Comparison of ENCODE assay signal across 15 mouse cellular contexts in genomic region chr2:115875802-115876531, GRCm38 (mm10).
DNase-seq lines count a peak whose midpoint lies in the region; ATAC-seq lines count a peak whose summit lies in the region.
"Had no signal": no experiment of that assay in that cellular context is flagged by ENCODE, and none has a peak within 500 bp of the region (broad histone marks: within the 10 kb centered on the region; RNA-seq: fewer than 3 reads in every experiment).

No protein-coding gene starts in this region.

- no peak overlapping the region for H3K4me3 ChIP-seq in heart, embryonic 13.5 days
- no peak overlapping the region for H3K4me3 ChIP-seq in midbrain, embryonic 16.5 days (ENCODE audit: low read depth, low read length)
- no peak overlapping the region for H3K4me3 ChIP-seq in midbrain, embryonic 14.5 days (replicated peaks; ENCODE audit: low read depth, low read length)
- H3K4me3 ChIP-seq: embryonic facial prominence, embryonic 12.5 days; neural tube, embryonic 15.5 days had no signal

- H3K4me1 ChIP-seq in heart, embryonic 13.5 days, result peaks cover 69% of the 10 kb centered on the region
- no peaks in the 10 kb centered on the region for H3K4me1 ChIP-seq in midbrain, embryonic 16.5 days (ENCODE audit: control insufficient read depth, insufficient read depth, low read length)
- H3K4me1 ChIP-seq in midbrain, embryonic 14.5 days (ENCODE audit: control insufficient read depth, insufficient read depth, low read length), result no peaks in the 10 kb centered on the region

- no peak for ATAC-seq in heart, embryonic 13.5 days (ENCODE audit: extremely low read depth, insufficient number of reproducible peaks, low FRiP score, low TSS enrichment)
- 0 out of 2 replicates have a peak, but pooled peaks have one; percentile 32 for ATAC-seq in midbrain, embryonic 16.5 days
- no peak for ATAC-seq in midbrain, embryonic 14.5 days (ENCODE audit: low FRiP score, low TSS enrichment)

- H3K9me3 ChIP-seq in heart, embryonic 13.5 days, result no peaks in the 10 kb centered on the region
- H3K9me3 ChIP-seq in midbrain, embryonic 16.5 days (replicated peaks; ENCODE audit: control insufficient read depth, low read length, poor library complexity, severe bottlenecking), result no peaks in the 10 kb centered on the region
- no peaks in the 10 kb centered on the region for H3K9me3 ChIP-seq in midbrain, embryonic 14.5 days (ENCODE audit: control insufficient read depth, low read length)
- H3K9me3 ChIP-seq: embryonic facial prominence, embryonic 12.5 days; neural tube, embryonic 15.5 days had no signal

- DNase-seq in heart, postnatal 25 days (ENCODE audit: low spot score), result no peak
- peak; percentile 33 for DNase-seq in kidney, postnatal 14 days
- DNase-seq in kidney, postnatal 25 days, result no peak
- DNase-seq in midbrain, embryonic 14.5 days, result no peak
- no peak for DNase-seq in cerebellum, postnatal 36 days
- DNase-seq: adrenal gland, postnatal 25 days; cerebellum, adult 18-20 months; gastrocnemius, postnatal 14 days; retina, postnatal 1 day; thymus, postnatal 36 days had no signal

- 31% methylated on average over 8 of the region's 8 CpGs for WGBS in heart, embryonic 13.5 days
- WGBS in midbrain, embryonic 16.5 days, result 62% methylated on average over 8 of the region's 8 CpGs
- WGBS in midbrain, embryonic 14.5 days, result 63% methylated on average over 8 of the region's 8 CpGs

- peak overlapping the region; percentile 33; the same call in 1 of the 2 replicates for H3K27ac ChIP-seq in heart, embryonic 13.5 days (replicated peaks)
- no peak overlapping the region for H3K27ac ChIP-seq in midbrain, embryonic 16.5 days (ENCODE audit: low read length)
- H3K27ac ChIP-seq in midbrain, embryonic 14.5 days (replicated peaks; ENCODE audit: low read depth, low read length), result no peak overlapping the region
- H3K27ac ChIP-seq: embryonic facial prominence, embryonic 12.5 days; neural tube, embryonic 15.5 days had no signal

- H3K27me3 ChIP-seq in heart, embryonic 13.5 days (replicated peaks), result no peaks in the 10 kb centered on the region
- H3K27me3 ChIP-seq in midbrain, embryonic 16.5 days (ENCODE audit: control insufficient read depth, insufficient read depth, low read depth, low read length), result no peaks in the 10 kb centered on the region
- no peaks in the 10 kb centered on the region for H3K27me3 ChIP-seq in midbrain, embryonic 14.5 days (ENCODE audit: control insufficient read depth, insufficient read depth, low read length)
- H3K27me3 ChIP-seq: embryonic facial prominence, embryonic 12.5 days; neural tube, embryonic 15.5 days had no signal

- H3K4me2 ChIP-seq in heart, embryonic 13.5 days, result no peak overlapping the region
- H3K4me2 ChIP-seq in midbrain, embryonic 16.5 days (ENCODE audit: low read length), result no peak overlapping the region
- no peak overlapping the region for H3K4me2 ChIP-seq in midbrain, embryonic 14.5 days (ENCODE audit: low read length)
- H3K4me2 ChIP-seq: embryonic facial prominence, embryonic 12.5 days; liver, embryonic 11.5 days; neural tube, embryonic 15.5 days had no signal

- no peak overlapping the region for H3K9ac ChIP-seq in heart, embryonic 13.5 days
- H3K9ac ChIP-seq in midbrain, embryonic 16.5 days (ENCODE audit: low read depth, low read length), result no peak overlapping the region
- no peak overlapping the region for H3K9ac ChIP-seq in midbrain, embryonic 14.5 days (replicated peaks; ENCODE audit: low read length)
- H3K9ac ChIP-seq: embryonic facial prominence, embryonic 12.5 days; neural tube, embryonic 15.5 days had no signal

- no peaks in the 10 kb centered on the region for H3K36me3 ChIP-seq in heart, embryonic 13.5 days
- no peaks in the 10 kb centered on the region for H3K36me3 ChIP-seq in midbrain, embryonic 16.5 days (ENCODE audit: control insufficient read depth, insufficient read depth, low read length)
- H3K36me3 ChIP-seq in midbrain, embryonic 14.5 days (ENCODE audit: control insufficient read depth, insufficient read depth, low read length), result no peaks in the 10 kb centered on the region
- H3K36me3 ChIP-seq: embryonic facial prominence, embryonic 12.5 days; neural tube, embryonic 15.5 days had no signal

- intact Hi-C loops in heart, postnatal 25 days (cut with DNase I), result no loop called here
